Mouse (Mus musculus): ENCODE data around the gene Wdr54. TPM values are rescaled to one million over a fixed set of nuclear protein-coding genes. Genes with fewer than 3 reads are reported as not detected.
A peak's percentile ranks its signal among the peaks of the same experiment; 100 is the strongest.

Gene Wdr54
- total and polyA plus RNA-seq, 2 experiments from 2014 or later = 8.5 to 20.0 TPM

DNA sequence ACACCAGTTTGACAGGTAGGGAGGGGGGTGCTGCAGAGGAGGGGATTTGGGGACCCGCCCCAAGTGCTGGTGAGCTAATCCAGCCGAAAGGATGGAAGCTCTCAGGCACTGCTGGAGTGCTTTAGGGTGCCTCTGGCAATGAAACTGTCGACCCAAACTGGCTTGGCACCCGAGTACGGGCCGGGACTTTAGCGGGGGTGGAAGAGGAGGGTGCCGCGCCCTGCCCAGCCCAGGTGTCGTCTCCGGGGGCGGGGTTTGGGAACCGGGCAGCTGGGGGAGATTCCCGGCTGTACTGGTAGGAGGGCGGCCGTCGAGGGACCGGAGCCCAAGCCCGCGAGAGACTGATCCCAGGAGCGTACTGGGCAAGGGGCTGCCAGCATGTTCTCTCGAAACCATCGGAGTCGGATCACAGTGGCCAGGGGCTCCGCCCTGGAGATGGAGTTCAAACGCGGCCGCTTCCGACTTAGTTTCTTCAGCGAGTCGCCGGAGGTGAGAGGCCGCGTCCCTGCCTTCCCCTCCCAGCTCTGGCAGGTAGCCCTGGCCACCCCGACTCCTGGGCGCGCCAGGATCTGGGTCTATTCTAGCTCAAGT lies 20.5 kb downstream of the Wdr54 start:
- no peaks in the 10 kb centered on the region for H3K27me3 ChIP-seq (ENCODE audit: insufficient read depth, low read length)
- peak overlapping the region; percentile 55 for H3K4me2 ChIP-seq (ENCODE audit: low read depth, low read length)
- peak overlapping the region; percentile 21 for H3K4me3 ChIP-seq (ENCODE audit: low read length)
- WGBS = 8% methylated on average over 37 of the region's 37 CpGs
- DNase-seq (ENCODE audit: low spot score) (no peak), ATAC-seq (no peak)
- H3K9me3 ChIP-seq (ENCODE audit: low read length) = no peaks in the 10 kb centered on the region
- no peaks in the 10 kb centered on the region for H3K36me3 ChIP-seq (ENCODE audit: insufficient read depth, low read length)
- H3K9ac ChIP-seq (replicated peaks; ENCODE audit: low read length) = no peak overlapping the region
- no peak for TF ChIP-seq CTCF (IDR thresholded peaks at IDR 0.05; ENCODE audit: low read depth)
- H3K27ac ChIP-seq = 0 out of 2 replicates have a peak overlapping the region, but pooled peaks have one; percentile 89
- 0 out of 2 replicates have a peak, but pooled peaks cover 8% of the 10 kb centered on the region for H3K4me1 ChIP-seq (ENCODE audit: insufficient read depth, low read length)

DNA sequence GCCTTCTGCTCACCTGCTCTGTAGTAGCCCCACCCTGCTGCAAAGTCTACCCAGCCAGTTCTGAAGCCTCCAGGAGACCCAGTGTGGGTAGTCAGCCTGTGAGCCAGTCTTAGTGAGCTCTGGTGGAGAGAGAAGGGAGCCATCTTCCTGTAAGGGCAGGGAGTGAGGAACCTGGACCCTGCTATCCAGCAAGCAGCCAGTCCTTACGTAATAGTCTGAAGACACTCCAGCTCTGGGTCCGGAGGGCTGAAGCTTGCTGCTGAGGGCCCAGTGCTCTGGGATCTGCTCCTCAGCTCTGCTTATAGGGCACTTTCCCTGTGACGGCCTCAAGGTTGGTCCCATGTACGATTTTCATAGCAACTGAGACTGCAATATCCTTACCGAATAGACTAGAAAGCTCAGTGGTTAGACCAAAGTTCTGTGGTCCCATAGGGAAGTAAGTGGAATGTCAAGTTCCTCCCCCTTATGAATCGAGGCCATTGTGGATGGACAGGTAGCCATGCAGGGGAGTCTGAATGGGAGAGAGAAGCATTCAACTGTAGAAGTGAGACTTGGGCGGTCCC lies 21.2 kb downstream of the Wdr54 start, which contains the start of gene Rtkn:
TSS of gene Rtkn (plus strand) at position 513 of the 563 bp plus-strand sequence.
- Histone ChIP-seq H3K4me2 (ENCODE audit: low read depth, low read length) (peak within 1 kb of the TSS; percentile 55), H3K4me3 (ENCODE audit: low read length) (peak within 1 kb of the TSS; percentile 21), H3K9ac (replicated peaks; ENCODE audit: low read length) (no peak within 1 kb of the TSS; the same call in 1 of the 2 replicates), H3K27ac (peak within 1 kb of the TSS; percentile 89; the same call in 1 of the 2 replicates), H3K36me3 (ENCODE audit: insufficient read depth, low read length) (no peaks in the 10 kb centered on the region), H3K4me1 (ENCODE audit: insufficient read depth, low read length) (0 out of 2 replicates have a peak, but pooled peaks cover 8% of the 10 kb centered on the region), H3K27me3 (ENCODE audit: insufficient read depth, low read length) (no peaks in the 10 kb centered on the region), H3K9me3 (ENCODE audit: low read length) (no peaks in the 10 kb centered on the region)
- ATAC-seq = no peak
- DNase-seq (ENCODE audit: low spot score) = no peak
- TF ChIP-seq CTCF (IDR thresholded peaks at IDR 0.05; ENCODE audit: low read depth) = no peak
- 61% methylated on average over 7 of the region's 7 CpGs for WGBS

DNA sequence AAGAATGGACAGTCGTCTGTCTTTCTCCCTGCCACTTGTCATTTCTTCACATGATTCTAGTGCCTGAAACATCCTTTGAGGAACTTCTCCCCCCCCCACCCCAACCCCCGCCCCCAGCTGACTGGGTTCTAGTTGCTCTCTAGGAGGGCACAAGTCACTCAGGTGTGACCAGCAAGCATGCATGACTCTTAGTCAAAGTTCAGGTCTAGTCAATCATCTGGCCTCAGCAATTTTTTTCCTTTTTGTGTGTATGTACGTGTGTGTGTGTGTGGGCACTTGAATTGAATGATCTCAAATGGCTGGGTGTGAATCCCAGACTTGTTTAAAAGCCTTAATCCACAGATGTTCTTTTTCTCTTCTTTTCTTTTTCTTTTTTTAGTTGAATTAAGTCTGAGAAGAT lies 22.0 kb downstream of the Wdr54 start:
- H3K27me3 ChIP-seq (ENCODE audit: insufficient read depth, low read length) = no peaks in the 10 kb centered on the region
- H3K4me1 ChIP-seq (ENCODE audit: insufficient read depth, low read length) = 0 out of 2 replicates have a peak, but pooled peaks cover 8% of the 10 kb centered on the region
- no peak for ATAC-seq
- H3K4me2 ChIP-seq (ENCODE audit: low read depth, low read length) = no peak overlapping the region
- no peak for TF ChIP-seq CTCF (IDR thresholded peaks at IDR 0.05; ENCODE audit: low read depth)
- WGBS = 72% methylated on average over 3 of the region's 3 CpGs
- DNase-seq (ENCODE audit: low spot score) = no peak
- H3K4me3 ChIP-seq (ENCODE audit: low read length) = no peak overlapping the region
- H3K27ac ChIP-seq = no peak overlapping the region
- no peaks in the 10 kb centered on the region for H3K9me3 ChIP-seq (ENCODE audit: low read length)
- H3K36me3 ChIP-seq (ENCODE audit: insufficient read depth, low read length) = no peaks in the 10 kb centered on the region
- H3K9ac ChIP-seq (replicated peaks; ENCODE audit: low read length) = no peak overlapping the region

DNA sequence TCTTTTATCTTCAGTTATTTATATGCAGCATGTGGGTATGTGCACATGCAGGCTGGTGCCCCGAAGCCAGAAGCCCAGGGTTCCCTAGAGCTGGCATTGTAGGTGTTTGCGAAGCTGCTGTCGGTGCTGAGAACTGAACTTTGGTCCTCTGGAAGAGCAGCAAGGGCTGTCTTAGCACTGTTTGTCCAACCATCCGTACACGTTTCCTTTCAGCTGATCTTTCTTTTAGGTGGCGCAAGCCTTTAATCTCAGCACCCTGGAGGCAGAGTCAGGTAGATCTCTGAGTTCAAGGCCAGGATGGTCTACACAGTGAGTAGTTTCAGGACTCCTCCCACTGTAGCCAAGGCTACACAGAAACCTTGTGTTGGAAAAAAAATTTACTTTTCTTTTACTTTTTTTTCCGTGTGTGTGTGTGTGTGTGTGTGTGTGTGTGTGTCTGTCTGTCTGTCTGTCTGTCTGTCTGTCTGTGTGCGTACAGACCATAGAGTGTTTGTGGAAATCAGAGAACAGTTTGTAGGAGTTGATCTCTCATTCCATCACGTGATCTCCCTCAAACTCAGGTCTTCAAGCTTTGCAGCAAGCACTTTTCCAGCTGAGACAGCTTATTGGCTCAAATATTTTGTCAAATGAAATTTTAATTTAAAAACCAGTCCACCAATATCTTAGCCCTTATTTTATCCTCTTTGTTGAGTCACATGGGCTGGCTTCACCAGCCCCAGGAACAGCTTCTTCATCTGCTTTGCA lies 23.8 kb downstream of the Wdr54 start:
- TF ChIP-seq CTCF (IDR thresholded peaks at IDR 0.05; ENCODE audit: low read depth) = no peak
- DNase-seq (ENCODE audit: low spot score) = no peak
- Histone ChIP-seq H3K4me1 (ENCODE audit: insufficient read depth, low read length) (0 out of 2 replicates have a peak, but pooled peaks cover 6% of the 10 kb centered on the region), H3K9me3 (ENCODE audit: low read length) (no peaks in the 10 kb centered on the region), H3K27me3 (ENCODE audit: insufficient read depth, low read length) (no peaks in the 10 kb centered on the region), H3K4me3 (ENCODE audit: low read length) (no peak overlapping the region), H3K4me2 (ENCODE audit: low read depth, low read length) (no peak overlapping the region), H3K27ac (no peak overlapping the region), H3K9ac (replicated peaks; ENCODE audit: low read length) (no peak overlapping the region), H3K36me3 (ENCODE audit: insufficient read depth, low read length) (no peaks in the 10 kb centered on the region)
- WGBS = 85% methylated on average over 9 of the region's 9 CpGs
- no peak for ATAC-seq

DNA sequence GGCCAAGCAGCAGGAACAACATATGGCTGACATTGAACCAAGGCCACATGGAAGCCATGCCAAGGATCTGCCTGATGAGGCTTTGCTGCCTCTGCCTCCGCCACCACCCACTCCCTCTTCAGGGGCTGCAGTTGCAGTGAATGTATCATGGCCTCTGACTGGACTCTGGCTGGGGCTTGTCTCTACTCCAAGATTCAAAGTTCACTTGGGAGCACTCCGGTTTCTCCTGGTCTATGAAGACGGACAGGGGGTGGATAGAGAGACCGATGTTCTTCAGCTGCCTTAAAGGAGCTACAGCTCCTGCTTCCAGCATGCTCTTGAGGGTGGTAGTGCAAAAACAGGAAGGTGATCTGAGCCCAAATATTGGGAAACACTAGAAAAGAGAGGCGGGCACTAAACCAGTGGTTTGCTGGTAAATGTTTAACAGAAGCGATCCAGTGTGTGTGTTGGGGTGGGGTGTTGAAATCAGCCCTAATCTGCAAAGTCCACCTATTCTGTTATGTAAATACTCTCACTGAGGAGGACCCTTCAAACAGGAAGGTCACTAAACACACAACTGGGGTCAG lies 24.6 kb downstream of the Wdr54 start:
- no peak overlapping the region for H3K9ac ChIP-seq (replicated peaks; ENCODE audit: low read length)
- no peaks in the 10 kb centered on the region for H3K36me3 ChIP-seq (ENCODE audit: insufficient read depth, low read length)
- H3K4me1 ChIP-seq (ENCODE audit: insufficient read depth, low read length) = 0 out of 2 replicates have a peak, but pooled peaks cover 6% of the 10 kb centered on the region
- H3K27me3 ChIP-seq (ENCODE audit: insufficient read depth, low read length) = no peaks in the 10 kb centered on the region
- DNase-seq (ENCODE audit: low spot score) = no peak
- H3K4me2 ChIP-seq (ENCODE audit: low read depth, low read length) = no peak overlapping the region
- H3K9me3 ChIP-seq (ENCODE audit: low read length) = no peaks in the 10 kb centered on the region
- WGBS = 69% methylated on average over 6 of the region's 6 CpGs
- TF ChIP-seq CTCF (IDR thresholded peaks at IDR 0.05; ENCODE audit: low read depth) = no peak
- no peak for ATAC-seq
- H3K27ac ChIP-seq = no peak overlapping the region
- no peak overlapping the region for H3K4me3 ChIP-seq (ENCODE audit: low read length)

DNA sequence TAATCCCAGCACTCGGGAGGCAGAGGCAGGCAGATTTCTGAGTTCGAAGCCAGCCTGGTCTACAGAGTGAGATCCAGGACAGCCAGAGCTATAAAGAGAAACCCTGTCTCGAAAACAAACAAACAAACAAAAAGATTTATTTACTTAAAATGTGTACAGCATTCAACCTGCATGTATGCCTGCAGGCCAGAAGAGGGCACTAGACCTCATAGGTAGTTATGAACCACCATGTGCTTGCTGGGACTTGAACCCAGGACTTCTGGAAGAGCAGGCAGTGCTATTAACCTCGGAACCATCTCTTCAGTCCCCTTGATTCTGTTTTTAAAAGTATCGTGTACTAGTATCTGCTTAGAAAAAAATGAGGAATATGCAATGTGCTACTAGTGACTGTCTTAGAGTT lies 28.8 kb downstream of the Wdr54 start:
- Histone ChIP-seq H3K4me3 (ENCODE audit: low read length) (no peak overlapping the region), H3K4me1 (ENCODE audit: insufficient read depth, low read length) (peaks cover 7% of the 10 kb centered on the region), H3K9me3 (ENCODE audit: low read length) (no peaks in the 10 kb centered on the region), H3K27me3 (ENCODE audit: insufficient read depth, low read length) (no peaks in the 10 kb centered on the region), H3K4me2 (ENCODE audit: low read depth, low read length) (no peak overlapping the region), H3K36me3 (ENCODE audit: insufficient read depth, low read length) (no peaks in the 10 kb centered on the region), H3K9ac (replicated peaks; ENCODE audit: low read length) (no peak overlapping the region), H3K27ac (no peak overlapping the region)
- no peak for ATAC-seq
- 96% methylated on average over 5 of the region's 5 CpGs for WGBS
- 0 out of 2 replicates have a peak, but pooled peaks have one; percentile 6 for TF ChIP-seq CTCF (IDR thresholded peaks at IDR 0.05; ENCODE audit: low read depth)
- DNase-seq (ENCODE audit: low spot score) = no peak

Data from hindbrain, postnatal 0 days (tissue).